Mouse (Mus musculus): ENCODE data around the gene Phf19.

- TF ChIP-seq CTCF (conservative IDR thresholded peaks at IDR 0.05; ENCODE audit: insufficient read depth, insufficient read length, low read depth, low read length) (no peak), POLR2A (IDR thresholded peaks at IDR 0.05; ENCODE audit: low read depth, low read length) (no peak)
Observed at GRCm38 (mm10) chr2:34906861-34907604, 6.8 kb downstream of the Phf19 start.

Measured in kidney, adult 2 months (tissue).